Mouse (Mus musculus) CD4-positive, CD25-positive, alpha-beta regulatory T cell, adult 4 months (primary cell): ENCODE measurements around the gene Serinc5. TPM values are rescaled to one million over a fixed set of nuclear protein-coding genes. Genes with fewer than 3 reads are reported as not detected.
"Not testable (repeated sequence)": the region's sequence is repeated elsewhere in the genome, so short reads cannot be mapped to it uniquely, and the experiment has no call there.

Experiments
- ATAC-seq: one replicate; pipeline ENCODE4 v1.8.0; 2017
- polyA plus RNA-seq, 2 experiments: library from polyadenylated mRNA; unstranded; fragments of 100-300 nt; shearing (Covaris generic); gene quantifications; one replicate each; pipeline ENCODE4 v1.2.1; 2017

Gene Serinc5
- polyA plus RNA-seq, 2 experiments from 2014 or later: 9.2 to 11.7 TPM

DNA sequence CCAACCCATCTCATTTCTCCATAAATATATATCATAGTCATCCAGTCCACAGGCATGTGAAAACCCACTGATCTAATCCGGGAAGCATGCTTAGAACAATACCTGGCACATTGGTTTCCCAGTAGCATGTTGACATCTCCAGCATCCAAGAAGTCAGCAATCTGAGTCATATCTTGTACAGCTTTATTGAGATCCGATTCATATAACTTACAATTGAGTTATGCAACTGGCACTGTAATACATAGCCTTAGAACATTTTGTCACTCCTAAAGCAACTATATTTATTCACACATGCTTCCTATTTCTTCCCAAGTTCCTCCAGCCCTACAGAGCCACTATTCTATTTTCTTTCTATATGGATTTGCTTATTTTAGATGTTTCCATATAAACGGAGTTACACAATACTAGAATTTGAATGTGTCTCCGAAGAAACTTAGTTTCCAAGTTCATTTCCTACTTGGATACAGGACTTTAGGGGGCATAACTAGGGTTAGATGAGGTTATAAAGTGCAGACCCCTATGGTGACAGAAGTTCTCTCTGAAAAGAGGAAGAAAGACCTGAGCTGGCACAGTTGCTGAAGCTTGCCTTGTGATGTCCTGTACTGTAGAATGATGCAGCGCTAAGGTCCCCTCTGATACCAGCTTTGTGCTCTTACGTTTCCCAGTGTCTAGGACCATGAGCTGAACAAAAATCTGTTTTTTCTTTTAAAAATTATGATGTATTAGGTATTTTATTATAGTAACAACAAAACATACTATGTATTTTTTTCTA lies 57.5 kb downstream of the Serinc5 start:
- no peak for ATAC-seq

DNA sequence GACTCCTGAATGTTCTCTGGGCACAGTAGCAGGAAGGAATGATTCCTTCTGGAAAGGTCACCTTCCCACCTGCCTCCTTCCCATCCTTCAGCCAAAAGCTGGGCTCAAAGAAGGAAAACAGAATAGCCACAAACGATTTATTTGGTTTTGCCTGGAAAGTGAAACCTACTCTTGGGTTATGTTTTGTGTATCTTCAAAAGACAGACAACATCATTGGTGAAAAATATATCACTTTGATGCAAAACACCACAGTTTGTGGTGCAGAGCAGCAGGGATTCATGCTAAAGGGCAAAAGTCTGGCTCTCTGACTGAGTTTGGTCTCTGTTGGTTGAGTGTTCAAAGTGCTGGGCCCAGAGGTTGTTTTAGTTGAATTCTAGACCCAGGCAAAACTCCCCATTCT lies 60.8 kb downstream of the Serinc5 start:
- peak; percentile 57 for ATAC-seq

DNA sequence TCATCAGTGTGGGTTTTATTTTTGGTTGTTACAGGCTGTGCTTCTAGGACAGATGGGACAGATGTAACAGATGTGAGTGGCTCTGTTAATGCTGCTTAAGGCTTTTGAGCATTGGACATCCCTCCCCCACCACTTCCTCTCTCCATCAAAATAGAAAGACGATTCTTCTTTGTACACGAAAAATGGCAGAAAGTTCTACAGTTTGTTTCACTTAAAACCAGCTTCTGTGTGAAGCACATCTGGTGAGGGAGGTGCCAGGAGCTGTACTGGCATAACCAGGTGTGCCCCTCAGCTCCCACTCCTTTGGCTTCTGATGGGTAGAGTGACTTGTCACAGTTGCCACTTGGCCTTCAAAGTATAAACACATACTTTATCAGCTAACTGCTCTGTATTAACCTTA lies 63.8 kb downstream of the Serinc5 start:
- ATAC-seq: peak; percentile 39

DNA sequence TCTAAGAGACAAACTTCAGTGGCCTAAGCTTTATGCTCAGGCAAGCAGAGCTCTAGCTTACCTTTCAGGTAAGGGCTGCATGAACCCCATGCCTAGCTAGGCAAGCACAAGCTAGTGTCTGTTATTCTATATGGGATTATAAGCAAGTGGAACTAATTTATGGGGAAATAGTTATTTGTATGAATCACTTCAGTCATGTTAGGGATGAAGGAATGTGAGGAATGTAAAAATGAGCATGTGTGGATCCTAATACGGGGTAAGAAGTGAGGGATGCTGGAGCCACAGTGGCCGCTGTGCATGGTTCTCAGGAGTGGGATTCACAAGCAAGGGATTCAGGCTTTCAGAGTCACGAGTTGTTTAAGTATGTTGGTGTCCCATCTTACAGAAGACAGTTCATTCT lies 64.4 kb downstream of the Serinc5 start:
- ATAC-seq: no peak

DNA sequence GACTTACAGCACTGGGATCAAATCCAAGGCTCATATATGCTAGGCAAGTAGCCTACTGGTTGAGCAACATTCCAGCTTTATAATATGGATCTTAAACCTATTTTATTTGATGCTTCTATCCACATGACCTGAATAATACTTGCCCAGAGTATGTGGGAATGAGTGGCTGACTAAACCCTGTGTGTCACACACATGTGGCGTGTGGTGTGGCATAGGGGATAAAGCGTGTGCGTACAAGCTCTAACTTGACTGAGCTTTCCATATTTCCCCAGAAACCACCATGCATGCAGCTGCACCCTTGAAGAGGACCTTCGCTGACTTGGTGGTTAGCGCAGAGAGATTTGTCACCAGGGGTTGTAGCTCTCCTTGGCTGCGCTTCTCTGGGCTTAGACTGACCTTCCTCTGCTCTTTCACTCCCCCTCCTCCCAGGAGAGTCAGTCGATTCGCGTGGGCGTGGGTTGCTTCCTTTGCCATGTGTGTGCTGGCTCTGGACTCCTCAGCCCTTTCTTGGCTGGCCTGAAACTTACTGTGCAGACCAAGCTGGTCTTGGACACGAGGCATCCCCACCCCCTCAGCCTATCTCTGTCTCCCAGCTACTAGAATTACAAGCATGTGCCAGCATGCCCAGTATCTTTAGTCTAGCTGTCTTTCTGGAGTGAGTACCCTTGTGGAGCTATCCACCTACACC lies 65.2 kb downstream of the Serinc5 start:
- ATAC-seq: no peak

DNA sequence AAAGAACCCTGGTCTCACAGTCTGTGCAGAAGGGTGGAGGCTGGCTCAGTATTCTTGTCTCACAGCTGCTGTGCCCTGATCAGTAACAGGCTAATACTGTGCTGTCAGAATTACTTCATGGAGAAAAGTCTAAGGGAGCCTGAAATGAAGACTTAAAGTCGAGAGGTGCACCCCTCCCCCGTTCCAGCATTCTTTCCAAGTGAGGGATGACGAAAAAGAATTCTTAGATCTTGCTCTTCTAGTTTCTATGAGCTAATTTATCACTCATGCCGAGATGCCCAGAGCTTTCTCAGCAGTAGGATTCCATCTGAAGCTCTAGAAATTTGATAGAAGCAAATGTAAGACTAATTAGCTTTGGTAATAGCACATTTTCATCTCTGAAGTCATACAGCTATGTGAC lies 66.8 kb downstream of the Serinc5 start:
- ATAC-seq: no peak

DNA sequence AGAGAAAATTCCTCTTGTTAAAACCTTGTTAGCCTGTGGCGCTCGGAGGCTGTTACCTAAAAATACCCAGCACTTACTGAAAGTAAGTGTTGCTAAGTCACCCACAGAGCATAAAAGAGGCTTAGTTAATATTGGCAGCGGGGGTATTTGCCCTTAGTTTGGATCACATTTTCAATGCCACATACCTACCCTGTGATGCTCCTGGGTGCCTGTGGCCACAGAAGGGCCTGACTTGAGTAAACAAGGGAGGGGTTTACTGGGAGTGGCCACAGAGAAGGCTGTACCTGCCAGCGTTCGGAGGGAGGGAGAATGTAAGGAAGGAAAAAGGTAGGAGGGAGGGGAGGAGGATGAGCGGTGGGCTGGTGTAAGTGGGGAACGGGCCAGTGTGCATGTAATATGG lies 68.8 kb downstream of the Serinc5 start:
- ATAC-seq: no peak

DNA sequence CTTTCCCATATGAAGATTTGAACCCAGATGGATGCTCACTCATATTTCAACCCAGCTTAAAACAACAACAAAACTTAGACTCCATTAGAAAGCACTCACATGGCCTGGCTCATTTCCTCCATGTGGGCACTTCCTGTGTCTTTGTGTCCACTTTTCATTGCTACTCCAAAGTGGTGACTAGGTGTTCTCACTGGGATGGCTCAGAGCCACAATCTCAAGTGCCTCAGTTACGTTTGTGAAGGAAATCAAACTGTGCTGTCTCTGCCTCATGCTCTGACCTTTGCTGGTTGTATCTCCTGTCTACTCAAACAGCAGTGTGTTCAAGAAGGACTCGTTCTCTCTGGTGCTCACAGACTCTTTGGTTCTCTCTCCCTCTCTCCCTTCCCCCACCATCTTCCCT lies 70.7 kb downstream of the Serinc5 start:
- no peak for ATAC-seq

DNA sequence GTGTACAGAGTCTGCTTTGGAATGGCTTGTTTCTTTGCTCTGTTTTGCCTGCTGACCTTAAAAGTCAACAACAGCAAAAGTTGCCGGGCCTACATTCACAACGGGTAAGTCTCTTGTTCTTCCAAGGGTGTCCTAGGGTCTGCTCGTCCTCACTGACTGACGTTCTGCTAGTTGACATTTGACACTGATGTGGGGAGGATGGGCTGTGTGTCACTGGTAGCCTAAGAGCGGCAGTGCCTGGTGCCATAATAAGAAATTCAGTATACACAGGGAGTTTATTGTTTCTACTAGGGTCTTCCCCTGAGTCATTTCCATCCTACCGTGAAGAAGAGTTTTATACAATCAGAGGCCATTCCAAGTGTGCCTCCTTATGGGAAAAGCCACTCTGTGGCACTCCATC lies 71.9 kb downstream of the Serinc5 start:
- no peak for ATAC-seq

DNA sequence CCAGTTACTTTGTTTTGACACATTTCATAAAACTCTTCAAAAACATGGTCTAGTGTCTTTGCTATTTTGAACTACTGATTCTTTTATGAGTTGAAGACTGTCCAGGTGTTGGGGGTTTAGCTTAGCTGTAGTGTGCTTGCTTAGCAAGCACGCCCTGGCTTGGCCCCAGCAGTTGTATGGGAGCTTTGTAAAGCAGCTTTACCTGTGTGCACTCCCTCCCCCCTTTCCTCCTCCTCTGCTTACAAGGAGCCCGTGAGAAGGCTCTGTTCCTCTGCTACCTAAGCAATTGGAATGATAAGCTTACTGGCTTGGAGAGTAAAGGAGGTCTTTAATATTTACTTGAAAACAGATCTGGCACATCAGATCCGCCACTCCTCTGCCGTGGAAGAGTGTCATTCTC lies 72.6 kb downstream of the Serinc5 start:
- no peak for ATAC-seq

DNA sequence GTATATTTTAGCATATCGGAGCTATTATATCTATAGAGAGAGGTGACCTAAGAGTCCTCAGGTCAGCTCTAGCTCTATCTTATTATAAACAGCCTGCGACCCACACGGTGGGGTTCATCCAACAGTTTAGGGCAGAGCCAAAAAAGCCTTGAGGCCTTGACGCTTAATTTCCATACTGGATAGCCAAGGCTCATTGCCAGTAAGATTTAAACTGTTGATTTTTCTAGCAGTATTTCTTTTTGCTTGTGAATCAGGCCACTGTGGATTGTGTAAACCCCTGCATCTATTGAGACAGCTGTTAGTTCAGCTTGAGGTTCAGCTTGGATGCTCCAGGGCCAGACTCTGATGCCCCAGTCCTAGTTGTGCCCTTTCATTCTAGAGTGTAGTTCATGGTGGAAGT lies 73.4 kb downstream of the Serinc5 start:
- no peak for ATAC-seq

DNA sequence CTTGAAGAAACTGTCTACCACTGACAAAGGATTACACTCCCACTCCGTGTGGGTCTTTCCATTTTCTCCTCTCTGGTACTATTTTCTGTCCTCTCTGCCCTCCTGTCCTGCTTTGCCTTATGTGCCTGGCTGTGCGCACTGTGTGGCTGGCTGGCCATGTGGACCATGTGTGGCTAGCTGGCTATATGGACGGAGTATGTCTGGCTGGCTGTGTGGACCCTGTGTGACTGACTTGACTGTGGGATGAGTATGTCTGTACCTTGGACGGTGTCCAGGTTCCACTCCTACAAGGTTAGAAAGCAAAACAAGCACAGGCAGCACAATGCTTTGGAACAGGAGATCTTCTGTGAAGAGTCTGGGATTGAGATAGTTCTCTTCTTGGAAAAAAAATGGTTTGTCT lies 74.4 kb downstream of the Serinc5 start:
- ATAC-seq: no peak

DNA sequence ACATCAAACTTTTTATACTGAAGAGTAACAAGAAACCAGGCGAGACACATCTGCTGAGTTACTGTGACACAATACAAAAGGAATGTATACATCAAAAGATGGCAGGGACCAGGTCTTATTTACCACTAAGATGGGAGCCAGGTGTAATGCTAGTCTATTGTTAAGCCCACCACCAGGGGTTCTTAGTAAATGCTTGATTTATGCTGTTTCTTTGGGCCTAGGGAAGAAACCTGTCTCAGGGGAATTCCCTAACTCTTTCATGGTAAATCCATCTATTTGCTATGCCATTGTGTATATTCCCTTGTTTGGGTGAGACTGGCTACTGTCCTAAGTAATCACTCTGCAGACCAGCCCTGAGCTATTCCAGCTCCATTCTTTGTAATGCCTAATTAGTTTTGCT lies 76.3 kb downstream of the Serinc5 start:
- not testable (repeated sequence) for ATAC-seq

DNA sequence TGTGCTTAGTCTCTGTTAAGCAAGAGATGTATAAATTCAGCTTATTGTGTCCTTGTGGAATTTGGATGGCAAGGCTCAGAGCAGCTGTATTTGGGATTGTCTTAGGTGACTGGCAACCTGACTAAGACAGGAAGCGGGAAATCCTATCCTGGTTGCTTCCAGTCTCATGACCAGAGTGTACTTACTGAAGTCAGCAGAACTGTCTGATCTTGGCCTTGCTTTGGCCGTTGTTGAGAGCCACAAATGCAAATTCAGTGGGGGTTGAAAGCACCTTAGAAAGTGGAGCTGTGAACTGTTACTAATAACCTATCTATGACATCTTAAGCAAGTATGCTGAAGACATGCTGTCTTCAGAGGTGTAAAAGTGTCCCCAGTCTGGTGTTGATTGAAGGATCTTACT lies 78.2 kb downstream of the Serinc5 start:
- no peak for ATAC-seq

DNA sequence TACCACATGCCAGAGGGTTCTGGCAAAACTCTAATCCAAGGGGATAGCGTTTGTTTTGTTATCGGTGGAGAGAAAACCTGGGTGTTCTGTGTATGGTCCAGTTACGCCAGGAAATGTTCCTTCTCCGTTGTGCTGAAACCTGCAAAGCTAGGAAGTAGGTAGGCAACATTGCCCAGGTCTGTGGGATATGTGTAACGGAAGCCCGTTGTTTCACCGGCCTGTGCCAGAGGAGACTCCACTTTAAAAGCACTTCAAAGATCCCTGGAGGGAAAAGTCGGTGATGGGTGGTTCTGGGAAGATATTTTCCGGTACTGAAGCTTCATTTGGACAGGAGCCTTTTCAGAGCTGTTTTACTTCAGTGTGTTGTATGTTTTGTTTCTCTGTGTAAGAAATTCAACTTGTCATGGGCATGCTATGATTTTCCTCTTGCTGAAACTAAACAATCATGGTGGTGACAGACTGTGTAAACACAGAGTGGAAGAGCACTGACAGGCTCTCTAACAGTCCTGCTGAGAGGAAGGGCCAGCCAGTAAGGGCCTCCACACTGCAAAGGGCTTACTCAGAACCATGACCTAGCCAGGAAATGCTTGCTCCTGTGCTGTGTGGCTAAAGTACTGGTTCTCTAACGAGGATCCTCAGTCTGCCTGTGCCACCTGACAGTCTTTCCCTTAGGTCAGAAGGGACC lies 83.1 kb downstream of the Serinc5 start:
- no peak for ATAC-seq

DNA sequence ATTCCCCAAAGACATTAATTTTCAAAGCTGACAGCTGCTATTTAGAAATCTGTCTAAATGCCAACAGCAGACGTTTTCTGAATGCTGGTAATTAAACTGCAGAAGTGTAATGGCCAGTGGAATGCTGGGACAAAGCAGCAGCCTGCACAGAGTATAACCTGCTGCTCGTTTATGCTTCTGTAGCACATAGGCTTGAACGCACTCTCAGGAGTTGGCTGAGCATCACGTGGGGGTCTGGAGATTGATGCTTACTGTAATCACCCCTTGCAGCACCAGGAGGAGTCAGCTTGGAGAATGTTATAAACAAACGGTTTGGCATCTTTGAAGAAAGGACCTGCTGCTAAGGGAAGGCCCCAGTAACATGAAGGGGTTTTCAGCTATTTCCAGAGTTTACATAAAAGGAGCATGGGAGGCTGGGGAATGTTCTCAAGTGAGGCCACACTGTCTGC lies 85.6 kb downstream of the Serinc5 start:
- ATAC-seq: no peak

DNA sequence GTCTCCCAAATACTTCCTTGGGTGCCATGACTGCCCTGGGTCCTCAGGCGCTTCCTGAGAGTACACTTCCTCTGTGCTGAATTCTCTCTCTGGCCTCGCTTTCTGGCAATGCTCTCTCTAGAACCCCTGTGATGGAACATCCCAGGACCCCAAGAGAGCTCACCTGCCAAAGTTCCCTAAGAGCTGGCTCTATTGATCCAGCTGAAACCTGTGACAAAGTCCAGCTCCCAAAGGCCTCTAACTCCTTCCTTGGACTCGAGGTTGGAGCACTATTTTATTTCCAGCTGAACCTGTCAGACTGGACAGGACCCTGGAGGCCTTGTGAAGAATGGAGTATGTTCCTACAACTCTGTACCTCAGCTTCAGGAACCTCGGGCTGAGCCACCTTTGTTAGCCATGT lies 86.2 kb downstream of the Serinc5 start:
- no peak for ATAC-seq

DNA sequence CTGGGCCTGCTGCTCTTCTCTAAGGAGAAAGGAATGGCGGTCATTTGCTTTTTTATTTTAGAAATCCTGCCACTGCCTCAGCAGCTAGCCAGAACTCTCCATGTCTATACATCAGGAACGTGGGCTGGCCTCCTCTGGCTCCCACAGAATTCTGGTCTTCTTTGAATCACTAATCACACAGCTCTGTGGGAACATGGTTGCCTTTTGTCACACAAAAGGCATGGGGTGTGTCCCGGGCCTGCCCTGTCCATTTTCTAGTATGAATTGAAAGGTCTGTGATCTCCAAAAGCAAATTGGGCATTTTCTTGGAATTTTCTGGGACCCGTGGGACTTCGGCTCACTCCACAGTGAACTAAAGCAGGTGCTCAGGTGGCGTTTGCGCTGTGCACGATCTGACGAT lies 87.9 kb downstream of the Serinc5 start:
- ATAC-seq: no peak

DNA sequence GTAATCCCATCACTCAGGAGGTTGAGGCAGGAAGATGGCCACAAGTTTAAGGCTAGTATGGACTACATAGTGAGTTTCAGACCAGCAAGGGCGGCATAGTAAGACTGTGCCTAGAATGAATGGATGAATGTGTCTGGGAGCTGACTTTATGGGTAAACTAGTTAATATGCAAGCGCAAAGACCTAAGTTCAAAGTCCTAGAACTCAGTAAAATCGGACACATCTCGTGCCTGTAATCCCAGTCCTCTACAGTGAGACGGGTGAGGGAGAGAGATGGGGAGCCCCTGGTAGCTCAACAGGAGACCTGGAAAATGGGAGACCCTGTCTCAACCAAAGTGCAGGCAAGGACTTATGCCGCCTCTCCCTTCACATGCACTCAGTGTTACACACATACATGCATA lies 88.5 kb downstream of the Serinc5 start:
- no peak for ATAC-seq

DNA sequence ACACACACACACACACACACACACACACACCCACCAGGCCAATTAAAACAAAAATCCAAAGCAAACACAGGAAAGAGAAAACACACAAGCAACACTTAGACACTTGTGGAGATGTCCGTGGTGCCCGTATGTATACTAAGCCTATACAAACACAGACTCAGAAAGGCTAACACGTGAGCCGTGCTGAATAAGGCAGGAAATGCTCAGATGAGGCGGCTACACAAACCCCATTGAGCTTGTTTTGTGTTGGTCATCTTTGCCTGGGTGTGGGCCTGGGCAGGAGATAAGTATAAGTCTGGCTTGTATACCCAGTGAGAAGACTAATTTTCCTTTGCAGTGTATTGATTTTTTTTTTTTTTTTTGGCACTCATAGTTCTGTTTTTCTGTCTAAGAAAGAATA lies 91.1 kb downstream of the Serinc5 start:
- no peak for ATAC-seq

DNA sequence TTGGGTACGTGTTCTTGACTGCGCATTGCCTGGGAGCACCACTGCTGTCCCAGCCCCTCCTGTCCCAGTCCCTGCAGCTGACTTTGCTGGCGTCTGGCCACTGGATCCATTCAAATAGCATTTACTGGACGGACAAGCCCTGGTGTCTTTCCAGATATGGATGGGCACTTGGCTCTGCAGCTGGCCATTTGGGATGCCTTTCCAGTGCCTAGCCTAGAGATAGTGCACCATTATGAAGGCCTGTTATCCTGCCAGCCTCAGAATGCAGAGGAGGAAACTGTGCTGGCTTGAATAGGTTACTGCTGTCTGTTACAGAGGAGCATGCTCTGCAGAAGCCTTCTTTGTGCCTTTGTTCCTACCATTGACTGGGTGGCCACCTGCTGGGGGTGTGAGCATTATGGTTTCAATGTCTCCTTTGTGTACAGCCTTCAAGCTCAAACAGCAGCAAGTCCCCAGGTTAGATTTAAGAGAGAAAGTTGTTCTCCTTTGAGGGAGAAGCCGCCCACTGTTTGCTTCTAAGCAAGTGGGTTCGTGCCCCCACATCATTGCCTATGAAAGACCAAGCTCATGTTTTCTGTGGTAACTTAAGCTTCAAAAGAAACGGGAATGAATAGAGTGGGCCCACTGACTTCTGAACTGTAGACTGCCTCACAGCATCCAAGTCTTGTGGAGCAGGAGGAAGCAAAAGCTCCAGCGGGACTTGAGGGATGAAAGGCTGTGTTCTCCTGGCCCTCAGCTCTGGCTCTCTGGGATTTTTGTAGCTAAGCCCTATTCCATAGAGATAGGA lies 92.5 kb downstream of the Serinc5 start:
- ATAC-seq: no peak

DNA sequence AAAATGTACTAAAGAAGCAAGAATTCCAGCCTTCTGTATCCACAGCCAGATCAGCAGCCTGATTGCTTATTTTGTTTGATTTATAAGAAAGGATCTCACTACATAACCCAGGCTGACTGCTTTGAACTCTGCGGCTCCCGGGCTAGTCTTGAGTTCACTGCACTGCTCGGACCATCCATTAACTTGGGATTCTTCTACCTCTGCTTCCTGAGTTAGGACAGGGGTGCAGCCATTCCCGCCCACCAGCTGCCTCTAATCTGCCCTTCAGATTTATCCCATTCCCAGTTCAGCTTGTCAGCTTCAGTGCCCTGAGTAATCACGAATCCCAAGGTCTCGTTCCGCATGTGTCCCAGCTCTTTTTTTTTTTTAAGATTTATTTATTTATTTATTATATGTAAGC lies 93.3 kb downstream of the Serinc5 start:
- no peak for ATAC-seq

DNA sequence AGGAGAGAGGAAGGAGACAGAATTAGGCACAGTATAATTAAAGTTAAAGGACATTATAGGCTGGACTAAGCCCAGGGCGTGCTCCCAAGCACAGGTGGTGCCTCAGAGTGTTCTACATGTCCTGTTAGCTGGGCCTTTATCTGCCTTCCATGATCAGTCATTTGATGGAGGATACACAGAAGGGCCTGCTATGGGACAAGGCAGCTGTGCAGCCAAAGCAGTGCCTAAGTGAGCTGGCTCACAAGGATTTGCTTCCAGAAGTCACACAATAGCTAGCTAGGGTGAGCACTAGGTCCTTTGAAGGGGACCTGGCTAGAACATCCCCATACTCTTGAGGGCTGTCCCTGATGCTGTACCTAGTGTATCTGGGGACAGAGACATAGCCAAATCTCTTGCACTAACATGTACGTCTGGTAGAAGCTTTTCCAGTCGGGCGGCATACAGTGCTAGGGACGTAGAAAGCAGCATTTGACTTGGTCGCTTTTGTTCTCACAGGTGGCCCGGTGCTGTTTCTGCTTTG lies 94.2 kb downstream of the Serinc5 start:
- ATAC-seq: no peak
